Mouse (Mus musculus) embryonic facial prominence, embryonic 12.5 days (tissue): ENCODE results near the gene Fchsd2. TPM values are rescaled to one million over a fixed set of nuclear protein-coding genes. Genes with fewer than 3 reads are reported as not detected.

ENCODE experiments used
- ATAC-seq: fragments of 200-750 bp; cut with Nextera tagmentation; 2 replicates; pipeline ENCODE4 v1.8.0; 2017; ENCODE audit not compliant: insufficient number of reproducible peaks, insufficient read depth, low FRiP score, low TSS enrichment
- H3K27ac ChIP-seq: fragments of 300-500 bp; sonication (generic); 2 replicates; pipeline ENCODE4 v1.5.1; 2016; ENCODE audit warnings: mild to moderate bottlenecking
- H3K27me3 ChIP-seq: fragments of 300-500 bp; sonication (generic); 2 replicates; pipeline ENCODE4 v1.6.1; 2016; ENCODE audit warnings: mild to moderate bottlenecking, moderate library complexity
- H3K36me3 ChIP-seq: fragments of 300-500 bp; sonication (generic); 2 replicates; pipeline ENCODE4 v1.6.1; 2016; ENCODE audit warnings: mild to moderate bottlenecking
- H3K4me1 ChIP-seq: fragments of 300-500 bp; sonication (generic); 2 replicates; pipeline ENCODE4 v1.6.1; 2016
- H3K4me2 ChIP-seq: fragments of 300-500 bp; sonication (generic); replicated peaks from 2 replicates; pipeline ENCODE4 v1.6.1; 2016; ENCODE audit warnings: mild to moderate bottlenecking, moderate library complexity
- H3K4me3 ChIP-seq: fragments of 300-500 bp; sonication (generic); 2 replicates; pipeline ENCODE4 v1.5.1; 2016; ENCODE audit warnings: mild to moderate bottlenecking
- H3K9ac ChIP-seq: fragments of 300-500 bp; sonication (generic); 2 replicates; pipeline ENCODE4 v1.6.1; 2016; ENCODE audit warnings: mild to moderate bottlenecking, moderate library complexity
- H3K9me3 ChIP-seq: fragments of 300-500 bp; sonication (generic); 2 replicates; pipeline ENCODE4 v1.6.1; 2016; ENCODE audit warnings: mild to moderate bottlenecking, moderate library complexity
- WGBS: fragments of 180-500 bp; shearing (Covaris S2); methylation state at CpG from one replicate; pipeline ENCODE4 v1.1.7; 2016; 5-methylcytosine and 5-hydroxymethylcytosine counted together
- polyA plus RNA-seq: library from polyadenylated mRNA; unstranded; fragments of >200 nt; fragmentation: Nextera tagmentation; extraction: Ambion mirVana; gene quantifications from 2 replicates; pipeline ENCODE4 v1.2.1, GENCODE M21; 2016

Gene Fchsd2
- polyA plus RNA-seq, 1 experiment from 2014 or later: 29.4 TPM

GRCm38 (mm10) chr7:101293611-101294010 is 200.9 kb downstream of the Fchsd2 start:
- Histone ChIP-seq H3K27ac (no peak overlapping the region), H3K9me3 (no peaks in the 10 kb centered on the region), H3K4me2 (no peak overlapping the region), H3K36me3 (peaks cover 14% of the 10 kb centered on the region), H3K4me1 (peaks cover 7% of the 10 kb centered on the region), H3K9ac (no peak overlapping the region), H3K4me3 (no peak overlapping the region), H3K27me3 (0 out of 2 replicates have a peak, but pooled peaks cover 12% of the 10 kb centered on the region)
- no peak for ATAC-seq
- 54% methylated on average over 4 of the region's 4 CpGs for WGBS

GRCm38 (mm10) chr7:101295438-101295837 is 202.8 kb downstream of the Fchsd2 start:
- WGBS: 55% methylated on average over 1 of the region's 1 CpGs

GRCm38 (mm10) chr7:101296252-101297022 is 203.8 kb downstream of the Fchsd2 start:
- Histone ChIP-seq H3K27ac (no peak overlapping the region), H3K27me3 (peaks cover 29% of the 10 kb centered on the region), H3K4me1 (peaks cover 19% of the 10 kb centered on the region)

More at GRCm38 (mm10) chr7:101295438-101295837, 202.8 kb downstream of the Fchsd2 start:
- peaks cover 11% of the 10 kb centered on the region for H3K4me1 ChIP-seq
- no peak overlapping the region for H3K4me3 ChIP-seq
- no peak overlapping the region for H3K9ac ChIP-seq
- H3K36me3 ChIP-seq: peaks cover 2% of the 10 kb centered on the region; the same call in 1 of the 2 replicates
- H3K27ac ChIP-seq: no peak overlapping the region
- H3K27me3 ChIP-seq: peaks cover 28% of the 10 kb centered on the region
- H3K9me3 ChIP-seq: no peaks in the 10 kb centered on the region
- H3K4me2 ChIP-seq: no peak overlapping the region
- ATAC-seq: no peak

GRCm38 (mm10) chr7:101297023-101297405 is 204.4 kb downstream of the Fchsd2 start:
- peak overlapping the region; percentile 65 for H3K4me2 ChIP-seq
- H3K27ac ChIP-seq: no peak overlapping the region
- peaks cover 19% of the 10 kb centered on the region for H3K4me1 ChIP-seq
- ATAC-seq: peak; percentile 49; the same call in 1 of the 2 replicates
- 21% methylated on average over 8 of the region's 8 CpGs for WGBS
- peak overlapping the region; percentile 30 for H3K4me3 ChIP-seq
- peaks cover 29% of the 10 kb centered on the region for H3K27me3 ChIP-seq
- H3K36me3 ChIP-seq: no peaks in the 10 kb centered on the region
- H3K9ac ChIP-seq: peak overlapping the region; percentile 25
- H3K9me3 ChIP-seq: no peaks in the 10 kb centered on the region

More at GRCm38 (mm10) chr7:101296252-101297022, 203.8 kb downstream of the Fchsd2 start:
- Histone ChIP-seq H3K4me3 (peak overlapping the region; percentile 30), H3K9me3 (no peaks in the 10 kb centered on the region), H3K4me2 (peak overlapping the region; percentile 65), H3K36me3 (no peaks in the 10 kb centered on the region), H3K9ac (peak overlapping the region; percentile 25)
- peak; percentile 72 for ATAC-seq
- WGBS: 10% methylated on average over 35 of the region's 35 CpGs

GRCm38 (mm10) chr7:101298375-101298774 is 205.7 kb downstream of the Fchsd2 start:
- Histone ChIP-seq H3K9ac (no peak overlapping the region), H3K4me2 (no peak overlapping the region), H3K36me3 (no peaks in the 10 kb centered on the region), H3K27ac (no peak overlapping the region), H3K9me3 (no peaks in the 10 kb centered on the region), H3K27me3 (peaks cover 29% of the 10 kb centered on the region), H3K4me1 (peaks cover 19% of the 10 kb centered on the region), H3K4me3 (no peak overlapping the region)
- 77% methylated on average over 3 of the region's 3 CpGs for WGBS
- no peak for ATAC-seq

- peak overlapping the region; percentile 78 for H3K4me2 ChIP-seq
- H3K4me3 ChIP-seq: peak overlapping the region; percentile 71
- ATAC-seq: 0 out of 2 replicates have a peak, but pooled peaks have one; percentile 0
- WGBS: under 1% methylated on average over 30 of the region's 30 CpGs
- no peaks in the 10 kb centered on the region for H3K9me3 ChIP-seq
- H3K4me1 ChIP-seq: peaks cover 17% of the 10 kb centered on the region
- no peaks in the 10 kb centered on the region for H3K36me3 ChIP-seq
- no peak overlapping the region; the same call in 1 of the 2 replicates for H3K27ac ChIP-seq
- peak overlapping the region; percentile 54 for H3K9ac ChIP-seq
- peaks cover 22% of the 10 kb centered on the region for H3K27me3 ChIP-seq
These were observed 208.8 kb downstream of the Fchsd2 start for GRCm38 (mm10) chr7:101301361-101301880.

- Histone ChIP-seq H3K27ac (no peak within 1 kb of the TSS; the same call in 1 of the 2 replicates), H3K36me3 (no peaks in the 10 kb centered on the region), H3K27me3 (peaks cover 20% of the 10 kb centered on the region), H3K9me3 (no peaks in the 10 kb centered on the region), H3K4me3 (peak within 1 kb of the TSS; percentile 71), H3K9ac (peak within 1 kb of the TSS; percentile 54), H3K4me2 (peak within 1 kb of the TSS; percentile 78), H3K4me1 (peaks cover 14% of the 10 kb centered on the region)
- ATAC-seq: peak; percentile 94
- WGBS: under 1% methylated on average over 39 of the region's 39 CpGs
These were observed 209.3 kb downstream of the Fchsd2 start, which contains the start of gene Atg16l2 for GRCm38 (mm10) chr7:101301881-101302456. TSS of gene Atg16l2 (minus strand) at chr7:101302251.

- peak overlapping the region; percentile 54; the same call in 1 of the 2 replicates for H3K9ac ChIP-seq
- peak overlapping the region; percentile 71 for H3K4me3 ChIP-seq
- no peak for ATAC-seq
These were observed 210.0 kb downstream of the Fchsd2 start for GRCm38 (mm10) chr7:101302691-101303090.

GRCm38 (mm10) chr7:101306841-101307240 is 214.2 kb downstream of the Fchsd2 start:
- ATAC-seq: no peak
- Histone ChIP-seq H3K4me1 (0 out of 2 replicates have a peak, but pooled peaks cover 3% of the 10 kb centered on the region), H3K4me2 (no peak overlapping the region), H3K4me3 (no peak overlapping the region), H3K9ac (no peak overlapping the region), H3K27me3 (no peaks in the 10 kb centered on the region), H3K9me3 (no peaks in the 10 kb centered on the region), H3K36me3 (no peaks in the 10 kb centered on the region), H3K27ac (no peak overlapping the region)
- 34% methylated on average over 2 of the region's 2 CpGs for WGBS

More at GRCm38 (mm10) chr7:101302691-101303090, 210.0 kb downstream of the Fchsd2 start:
- WGBS: 24% methylated on average over 7 of the region's 7 CpGs
- Histone ChIP-seq H3K36me3 (no peaks in the 10 kb centered on the region), H3K4me1 (peaks cover 12% of the 10 kb centered on the region), H3K27me3 (peaks cover 16% of the 10 kb centered on the region), H3K27ac (no peak overlapping the region), H3K9me3 (no peaks in the 10 kb centered on the region), H3K4me2 (peak overlapping the region; percentile 78)

GRCm38 (mm10) chr7:101309985-101310326 is 217.3 kb downstream of the Fchsd2 start:
- Histone ChIP-seq H3K9ac (no peak overlapping the region), H3K4me2 (peak overlapping the region; percentile 49), H3K27ac (0 out of 2 replicates have a peak overlapping the region, but pooled peaks have one; percentile 87), H3K27me3 (no peaks in the 10 kb centered on the region), H3K4me3 (peak overlapping the region; percentile 56), H3K4me1 (0 out of 2 replicates have a peak, but pooled peaks cover 3% of the 10 kb centered on the region), H3K9me3 (no peaks in the 10 kb centered on the region), H3K36me3 (no peaks in the 10 kb centered on the region)
- 35% methylated on average over 5 of the region's 5 CpGs for WGBS
- ATAC-seq: no peak; the same call in none of the 2 replicates

GRCm38 (mm10) chr7:101310327-101311028 is 217.8 kb downstream of the Fchsd2 start:
- H3K4me1 ChIP-seq: 0 out of 2 replicates have a peak, but pooled peaks cover 3% of the 10 kb centered on the region
- WGBS: 1% methylated on average over 43 of the region's 43 CpGs
- H3K9me3 ChIP-seq: no peaks in the 10 kb centered on the region

More at GRCm38 (mm10) chr7:101310327-101311028, 217.8 kb downstream of the Fchsd2 start:
- Histone ChIP-seq H3K9ac (peak overlapping the region; percentile 53; the same call in 1 of the 2 replicates), H3K27me3 (no peaks in the 10 kb centered on the region), H3K4me2 (peak overlapping the region; percentile 49), H3K36me3 (no peaks in the 10 kb centered on the region), H3K4me3 (peak overlapping the region; percentile 56), H3K27ac (peak overlapping the region; percentile 87)
- peak; percentile 92 for ATAC-seq
